Mouse (Mus musculus) neural tube, embryonic 14.5 days (tissue): ENCODE measurements around the gene Hax1. TPM values are rescaled to one million over a fixed set of nuclear protein-coding genes. Genes with fewer than 3 reads are reported as not detected.
A peak's percentile ranks its signal among the peaks of the same experiment; 100 is the strongest.

ENCODE experiments used
- ATAC-seq: fragments of 200-750 bp; cut with Nextera tagmentation; 2 replicates; pipeline ENCODE4 v1.8.0; 2017; ENCODE audit warnings: low read depth, mild to moderate bottlenecking, moderate TSS enrichment, moderate library complexity
- H3K27ac ChIP-seq: fragments of 300-500 bp; sonication (generic); 2 replicates; pipeline ENCODE4 v1.5.1; 2014; ENCODE audit warnings: low read depth, mild to moderate bottlenecking, control low read depth, low read length, moderate library complexity, mixed read lengths
- H3K27me3 ChIP-seq: fragments of 300-500 bp; sonication (generic); 2 replicates; pipeline ENCODE4 v1.6.1; 2014; ENCODE audit warnings: low read length; ENCODE audit not compliant: control insufficient read depth, insufficient read depth
- H3K36me3 ChIP-seq: fragments of 300-500 bp; sonication (generic); 2 replicates; pipeline ENCODE4 v1.6.1; 2014; ENCODE audit warnings: low read length, mixed read lengths; ENCODE audit not compliant: control insufficient read depth, insufficient read depth
- H3K4me1 ChIP-seq: fragments of 300-500 bp; sonication (generic); 2 replicates; pipeline ENCODE4 v1.6.1; 2014; ENCODE audit warnings: low read length; ENCODE audit not compliant: control insufficient read depth, insufficient read depth
- H3K4me2 ChIP-seq: fragments of 300-500 bp; sonication (generic); 2 replicates; pipeline ENCODE4 v1.6.1; 2014; ENCODE audit warnings: mild to moderate bottlenecking, low read depth, low read length, control low read depth
- H3K4me3 ChIP-seq: fragments of 300-500 bp; sonication (generic); 2 replicates; pipeline ENCODE4 v1.5.1; 2014; ENCODE audit warnings: low read depth, low read length, control low read depth, mixed read lengths
- H3K9ac ChIP-seq: fragments of 300-500 bp; sonication (generic); replicated peaks from 2 replicates; pipeline ENCODE4 v1.6.1; 2014; ENCODE audit warnings: low read depth, mild to moderate bottlenecking, control low read depth, low read length, mixed read lengths
- H3K9me3 ChIP-seq: fragments of 300-500 bp; sonication (generic); 2 replicates; pipeline ENCODE4 v1.6.1; 2016; ENCODE audit warnings: low read length; ENCODE audit not compliant: control insufficient read depth
- WGBS: fragments of 180-500 bp; shearing (Covaris S2); extraction: QIAGEN DNeasy Blood & Tissue Kit; methylation state at CpG from one replicate; pipeline ENCODE4 v1.1.7; 2014; 5-methylcytosine and 5-hydroxymethylcytosine counted together
- polyA plus RNA-seq: library from polyadenylated mRNA; unstranded; fragments of >200 nt; fragmentation: Nextera tagmentation; extraction: Ambion mirVana; gene quantifications from 2 replicates; pipeline ENCODE4 v1.2.1, GENCODE M21; 2014

Gene Hax1
- polyA plus RNA-seq, 1 experiment from 2014 or later, result 110 TPM

GRCm38 (mm10) chr3:89963926-89964739 is 34.4 kb downstream of the Hax1 start:
- Histone ChIP-seq H3K4me2 (peak overlapping the region; percentile 96), H3K4me1 (peaks cover 37% of the 10 kb centered on the region)
- 33% methylated on average over 22 of the region's 22 CpGs for WGBS

DNA sequence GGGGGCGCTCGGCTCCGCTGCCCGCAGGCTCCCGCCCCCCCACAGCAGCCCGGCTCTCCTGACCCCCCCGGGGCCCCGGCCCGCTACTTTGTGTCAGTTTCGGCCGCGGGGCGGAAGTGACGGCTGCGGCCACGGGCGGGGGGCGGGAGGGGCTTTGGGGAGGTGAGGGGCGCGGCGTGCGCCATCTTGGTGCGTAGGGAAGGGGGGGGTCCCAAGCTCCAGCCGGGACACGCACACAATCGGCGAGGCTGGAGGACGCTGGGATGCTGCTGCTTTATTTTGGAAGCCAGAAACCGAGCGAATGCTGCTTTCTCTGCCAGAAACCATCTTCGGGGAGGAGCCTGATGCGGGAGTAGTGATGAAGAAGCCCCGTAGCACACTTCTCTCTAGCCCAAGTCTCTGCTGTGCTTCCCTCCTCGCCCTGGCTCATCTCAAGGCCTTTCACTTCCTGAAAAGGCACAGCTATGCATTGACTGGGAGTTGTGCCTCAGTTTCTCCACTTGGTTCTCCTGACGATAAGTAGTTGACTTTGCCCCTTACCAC is 35.3 kb downstream of the Hax1 start, which contains the start of gene Atp8b2:
TSS of gene Atp8b2 (minus strand) at position 288 of the 543 bp plus-strand sequence.
- peak within 1 kb of the TSS; percentile 91 for H3K9ac ChIP-seq
- H3K4me1 ChIP-seq, result peaks cover 41% of the 10 kb centered on the region
- H3K4me3 ChIP-seq, result peak within 1 kb of the TSS; percentile 98
- no peaks in the 10 kb centered on the region for H3K9me3 ChIP-seq
- H3K27me3 ChIP-seq, result peaks cover 2% of the 10 kb centered on the region; the same call in 1 of the 2 replicates
- peak within 1 kb of the TSS; percentile 96 for H3K4me2 ChIP-seq
- 0% methylated on average over 34 of the region's 35 CpGs for WGBS
- peaks cover 6% of the 10 kb centered on the region; the same call in 1 of the 2 replicates for H3K36me3 ChIP-seq
- H3K27ac ChIP-seq, result peak within 1 kb of the TSS; percentile 91
- peak; percentile 69 for ATAC-seq

More at GRCm38 (mm10) chr3:89963926-89964739, 34.4 kb downstream of the Hax1 start:
- H3K27ac ChIP-seq, result peak overlapping the region; percentile 91
- no peaks in the 10 kb centered on the region for H3K9me3 ChIP-seq
- H3K36me3 ChIP-seq, result no peaks in the 10 kb centered on the region
- H3K9ac ChIP-seq, result peak overlapping the region; percentile 91
- H3K27me3 ChIP-seq, result peaks cover 2% of the 10 kb centered on the region; the same call in 1 of the 2 replicates
- ATAC-seq, result no peak
- H3K4me3 ChIP-seq, result peak overlapping the region; percentile 98

DNA sequence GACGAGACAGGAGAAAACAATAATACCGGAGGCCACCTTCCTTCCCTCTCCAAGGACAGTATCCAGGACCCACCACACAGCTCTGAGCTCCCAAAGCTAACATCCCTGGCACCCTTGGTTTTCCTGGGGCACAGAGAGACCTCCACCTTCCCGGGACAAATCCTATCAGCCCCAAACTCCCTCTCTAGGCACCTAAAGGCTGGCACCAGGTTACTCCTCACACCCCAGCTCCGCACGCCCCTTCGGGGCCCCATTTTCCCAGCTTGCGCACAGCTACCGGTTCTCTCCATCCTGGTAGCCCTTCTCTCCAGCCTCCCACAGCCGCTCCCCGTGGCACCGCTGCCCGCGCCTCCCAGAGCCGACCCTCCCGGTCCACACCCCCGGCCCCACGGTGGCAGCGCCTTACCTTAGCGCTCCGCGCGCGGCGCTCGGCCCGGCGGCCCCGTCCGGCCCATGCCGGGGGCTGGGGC is 35.8 kb downstream of the Hax1 start:
- peak overlapping the region; percentile 98 for H3K4me3 ChIP-seq
- 0% methylated on average over 29 of the region's 30 CpGs for WGBS
- peak overlapping the region; percentile 91 for H3K9ac ChIP-seq
- peaks cover 10% of the 10 kb centered on the region for H3K36me3 ChIP-seq
- H3K4me1 ChIP-seq, result peaks cover 41% of the 10 kb centered on the region
- H3K27ac ChIP-seq, result peak overlapping the region; percentile 91
- ATAC-seq, result peak; percentile 15
- peak overlapping the region; percentile 96 for H3K4me2 ChIP-seq
- H3K9me3 ChIP-seq, result no peaks in the 10 kb centered on the region
- H3K27me3 ChIP-seq, result peaks cover 2% of the 10 kb centered on the region; the same call in 1 of the 2 replicates

DNA sequence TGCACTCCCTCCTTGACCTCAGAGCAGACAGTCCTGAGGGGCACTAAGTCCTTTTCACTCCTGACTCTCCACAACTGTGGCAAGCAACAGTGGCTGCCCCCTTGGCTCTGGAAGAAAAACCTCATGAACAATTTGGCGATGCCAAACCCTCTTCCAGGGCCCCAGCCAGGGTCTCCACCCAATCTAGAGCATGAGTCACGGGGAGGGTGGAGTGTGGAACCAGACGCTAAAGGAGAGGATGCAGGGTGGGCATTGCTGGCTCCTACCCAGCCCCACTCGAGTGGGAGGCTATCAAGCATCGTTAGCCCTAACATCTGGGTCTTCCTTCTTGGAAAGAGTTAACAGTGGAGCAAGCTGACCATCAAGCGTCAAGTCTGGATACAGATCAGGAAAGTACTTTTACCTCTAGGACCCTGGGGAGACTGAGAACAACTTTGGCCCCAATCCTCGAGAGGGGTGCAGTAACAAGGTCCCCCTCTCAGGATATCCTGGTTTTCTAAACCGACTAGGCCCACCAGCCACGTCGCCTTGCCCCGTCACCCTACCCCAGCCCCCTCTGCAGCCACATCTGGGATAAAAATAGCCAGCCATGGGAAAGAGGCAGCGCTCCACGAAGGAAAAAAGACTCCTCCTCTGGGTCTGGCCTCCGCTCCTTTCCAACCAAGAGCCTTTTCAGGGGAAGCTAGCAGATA is 36.4 kb downstream of the Hax1 start:
- Histone ChIP-seq H3K4me2 (peak overlapping the region; percentile 96), H3K9me3 (no peaks in the 10 kb centered on the region), H3K4me3 (peak overlapping the region; percentile 98), H3K27me3 (peaks cover 2% of the 10 kb centered on the region; the same call in 1 of the 2 replicates), H3K36me3 (peaks cover 16% of the 10 kb centered on the region), H3K27ac (peak overlapping the region; percentile 91), H3K9ac (peak overlapping the region; percentile 91), H3K4me1 (peaks cover 41% of the 10 kb centered on the region)
- no peak for ATAC-seq
- WGBS, result 7% methylated on average over 14 of the region's 14 CpGs

- H3K4me1 ChIP-seq, result peaks cover 41% of the 10 kb centered on the region
- no peak for ATAC-seq
- H3K4me3 ChIP-seq, result peak overlapping the region; percentile 98; the same call in 1 of the 2 replicates
- H3K27ac ChIP-seq, result no peak overlapping the region
- peaks cover 23% of the 10 kb centered on the region for H3K36me3 ChIP-seq
- 55% methylated on average over 4 of the region's 4 CpGs for WGBS
- H3K27me3 ChIP-seq, result peaks cover 2% of the 10 kb centered on the region; the same call in 1 of the 2 replicates
- peak overlapping the region; percentile 96 for H3K4me2 ChIP-seq
- H3K9ac ChIP-seq, result peak overlapping the region; percentile 91; the same call in 1 of the 2 replicates
- no peaks in the 10 kb centered on the region for H3K9me3 ChIP-seq
These were observed 37.1 kb downstream of the Hax1 start for GRCm38 (mm10) chr3:89961436-89961835.

GRCm38 (mm10) chr3:89960469-89960868 is 38.1 kb downstream of the Hax1 start:
- Histone ChIP-seq H3K27ac (peak overlapping the region; percentile 76), H3K4me3 (peak overlapping the region; percentile 56), H3K9ac (peak overlapping the region; percentile 80), H3K36me3 (peaks cover 32% of the 10 kb centered on the region), H3K9me3 (no peaks in the 10 kb centered on the region), H3K27me3 (peaks cover 2% of the 10 kb centered on the region; the same call in 1 of the 2 replicates), H3K4me2 (peak overlapping the region; percentile 96), H3K4me1 (peaks cover 41% of the 10 kb centered on the region)
- 0% methylated on average over 30 of the region's 30 CpGs for WGBS
- peak; percentile 88 for ATAC-seq

- Histone ChIP-seq H3K4me3 (peak overlapping the region; percentile 56), H3K9ac (no peak overlapping the region), H3K27ac (no peak overlapping the region), H3K4me1 (peaks cover 34% of the 10 kb centered on the region), H3K36me3 (peaks cover 34% of the 10 kb centered on the region), H3K9me3 (no peaks in the 10 kb centered on the region), H3K27me3 (peaks cover 2% of the 10 kb centered on the region; the same call in 1 of the 2 replicates), H3K4me2 (peak overlapping the region; percentile 96)
- 68% methylated on average over 4 of the region's 4 CpGs for WGBS
- no peak for ATAC-seq
These were observed 39.1 kb downstream of the Hax1 start for GRCm38 (mm10) chr3:89959435-89959834.

- WGBS, result 97% methylated on average over 9 of the region's 9 CpGs
- H3K27me3 ChIP-seq, result peaks cover under 1% of the 10 kb centered on the region; the same call in 1 of the 2 replicates
- ATAC-seq, result no peak
- H3K4me3 ChIP-seq, result no peak overlapping the region
- no peak overlapping the region for H3K4me2 ChIP-seq
- peaks cover 33% of the 10 kb centered on the region for H3K4me1 ChIP-seq
- H3K9me3 ChIP-seq, result no peaks in the 10 kb centered on the region
- no peak overlapping the region for H3K9ac ChIP-seq
- peaks cover 42% of the 10 kb centered on the region for H3K36me3 ChIP-seq
- H3K27ac ChIP-seq, result no peak overlapping the region
These were observed 40.7 kb downstream of the Hax1 start for GRCm38 (mm10) chr3:89957880-89958279.
